19 mouse cellular contexts compared by ENCODE assay signal in the genomic region with DNA sequence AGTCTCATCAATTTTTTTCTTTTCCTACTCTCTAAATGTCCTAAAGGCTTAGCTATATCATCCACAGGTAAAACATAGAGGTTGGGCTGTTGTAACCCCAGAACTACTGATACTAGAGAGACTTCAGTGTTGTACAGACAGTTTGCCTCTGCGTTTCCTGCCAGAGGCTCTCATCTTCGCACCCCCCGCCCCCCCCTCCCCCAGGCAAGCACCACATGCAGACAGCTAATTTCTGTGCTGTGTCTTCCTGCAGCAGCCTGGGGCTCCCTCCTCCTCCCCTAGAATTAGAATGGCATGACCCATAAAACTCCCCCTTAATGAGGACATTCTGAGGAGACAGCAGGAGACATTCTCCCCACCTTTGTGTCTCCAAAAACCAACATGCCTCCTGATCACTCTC. TPM values are rescaled to one million over a fixed set of nuclear protein-coding genes. Genes with fewer than 3 reads are reported as not detected.
A peak's percentile ranks its signal among the peaks of the same experiment; 100 is the strongest.
DNase-seq lines count a peak whose midpoint lies in the region; ATAC-seq lines count a peak whose summit lies in the region.
"Had no signal": no experiment of that assay in that cellular context is flagged by ENCODE, and none has a peak within 500 bp of the region (broad histone marks: within the 10 kb centered on the region; RNA-seq: fewer than 3 reads in every experiment).

No protein-coding gene starts in this region.

- ATAC-seq in megakaryocyte, adult 5-6 weeks (ENCODE audit: poor library complexity, severe bottlenecking) = no peak
- ATAC-seq: forebrain, embryonic 15.5 days; hindbrain, postnatal 0 days; intestine, embryonic 15.5 days had no signal

- DNase-seq in CD4-positive helper T cell, adult 2 months (ENCODE audit: low read depth, low spot score) = peak; percentile 54
- peak; percentile 65 for DNase-seq in CD4-positive, CD25-positive, alpha-beta regulatory T cell, adult 2 months (ENCODE audit: low read depth, low spot score)
- peak; percentile 34 for DNase-seq in induced T-regulatory cell, adult 2 months (ENCODE audit: low read depth)
- DNase-seq in urinary bladder, adult 18-20 months (ENCODE audit: low spot score in 2 of 2) = no peak
- DNase-seq in gastrocnemius, postnatal 10 days = no peak
- DNase-seq: adrenal gland, adult 8-10 months; adrenal gland, postnatal 25 days; cerebellum, adult 11-12 months; cerebellum, adult 8-10 months; cerebellum, postnatal 10 days; cerebellum, postnatal 36 days; embryo, embryonic 11 days; heart, adult 18-20 months; heart, postnatal 10 days; heart, postnatal 4 days had no signal

RNA-seq across cellular contexts. Expression of gene Tmtc4, which starts 17.6 kb away (rescaled TPM):
- 10 to 100 TPM; 12.3 to 15.6 TPM for total RNA-seq in gastrocnemius, postnatal 10 days (2021)
- total RNA-seq in megakaryocyte, adult 5-6 weeks (2015) = 2.2 and 4.2 TPM in 2 replicates
- total RNA-seq in megakaryocyte, adult 5-6 weeks (2017) = 3.9 and 15.0 TPM in 2 replicates

Comparison
In these comparisons a context has a peak if more than half of its experiments do, and no peak if none do; other contexts are left out.
1. DNase-seq: peak in CD4-positive helper T cell, adult 2 months (single experiment), CD4-positive, CD25-positive, alpha-beta regulatory T cell, adult 2 months (single experiment) and induced T-regulatory cell, adult 2 months (single experiment); none in urinary bladder, adult 18-20 months (0 of 2) and gastrocnemius, postnatal 10 days (single experiment).